Mouse (Mus musculus): ENCODE results near the gene Ctsj.
"Not testable (repeated sequence)": the region's sequence is repeated elsewhere in the genome, so short reads cannot be mapped to it uniquely, and the experiment has no call there.

The Ctsj gene

DNA sequence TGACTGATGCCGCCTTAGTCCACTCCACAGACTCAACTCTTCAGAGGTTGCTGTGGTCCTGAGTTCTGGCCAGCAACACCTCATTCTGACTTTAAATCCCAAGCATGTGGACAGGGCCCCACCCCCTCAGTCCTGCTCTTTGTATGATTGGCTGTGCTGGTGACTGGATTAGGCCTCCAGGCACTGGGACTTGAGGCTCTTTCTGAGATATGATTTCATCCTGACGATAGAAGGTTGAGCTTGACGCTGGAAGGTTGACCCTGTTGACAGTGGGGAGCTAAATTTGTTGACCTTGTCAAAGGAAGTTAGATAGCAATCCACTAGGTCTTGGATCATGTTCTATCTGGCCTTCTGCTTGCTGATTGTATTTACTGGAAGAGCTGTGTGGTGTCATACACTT is at the start of gene Ctsj:
Gene Ctsj, minus strand, starts transcription at position 101 of the 400 bp plus-strand sequence.
- DNase-seq (ENCODE audit: low spot score in 2 of 2): no peak

DNA sequence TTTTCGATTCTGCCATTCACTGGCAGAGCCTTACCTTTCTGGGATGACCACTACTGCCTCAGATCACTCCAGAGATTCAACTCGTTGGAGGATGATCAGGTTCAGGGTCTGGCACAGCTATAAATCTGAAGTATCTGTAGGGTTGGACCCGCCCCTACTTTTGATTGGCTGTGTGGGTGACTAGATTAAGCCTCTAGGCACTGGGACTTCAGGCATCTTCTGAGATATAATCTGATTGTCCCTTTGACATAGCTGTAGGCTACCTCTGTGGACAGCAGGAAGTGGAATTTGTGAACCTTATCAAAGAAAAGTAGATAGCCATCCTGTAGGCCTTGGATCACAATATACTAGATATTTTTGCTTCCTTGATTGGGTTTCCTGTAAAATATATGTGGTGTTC is 34.8 kb upstream of the Ctsj start, which contains the start of gene Ctsq:
Gene Ctsq, minus strand, starts transcription at position 101 of the 400 bp plus-strand sequence.
- DNase-seq (ENCODE audit: low spot score in 2 of 2): no peak

DNA sequence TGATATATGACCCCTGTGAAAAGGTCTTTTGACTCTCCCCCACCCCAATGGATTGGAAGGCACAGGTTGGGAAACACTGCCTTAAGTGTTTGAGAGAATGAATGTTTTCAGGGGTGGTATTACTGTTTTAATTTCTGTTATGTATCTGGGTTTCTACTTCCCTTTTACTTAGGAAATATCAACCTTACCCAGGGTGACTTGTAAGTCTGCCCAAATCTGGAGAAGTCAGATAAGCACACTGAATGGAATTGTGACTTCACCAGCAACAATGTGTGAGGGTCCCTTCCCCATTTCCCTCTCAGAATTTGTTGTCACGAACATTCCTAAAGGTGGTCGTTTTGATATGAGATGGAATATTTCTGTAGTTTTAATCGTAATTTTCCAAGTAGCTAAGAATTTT is 17.0 kb upstream of the Ctsj start:
- DNase-seq (ENCODE audit: low spot score in 2 of 2): no peak

DNA sequence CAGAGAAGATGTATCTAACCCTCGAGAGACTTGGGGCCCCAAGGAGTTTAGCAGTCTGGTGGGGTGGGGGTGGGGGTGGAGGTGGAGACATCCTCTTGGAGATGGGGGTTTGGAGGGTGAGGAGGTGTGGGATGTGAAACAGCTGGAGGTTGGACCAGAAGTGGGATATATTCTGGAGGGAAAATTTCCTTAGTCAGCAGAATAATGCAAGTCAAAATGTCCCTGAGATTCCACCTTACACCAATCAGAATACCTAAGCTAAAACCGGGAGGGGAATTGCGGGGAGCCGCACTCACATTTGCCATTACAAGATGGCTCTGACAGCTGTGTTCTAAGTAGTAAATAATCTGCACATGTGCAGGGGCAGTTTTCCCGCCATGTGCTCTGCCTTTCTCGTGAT is 16.1 kb upstream of the Ctsj start:
- DNase-seq (ENCODE audit: low spot score in 2 of 2): no peak

DNA sequence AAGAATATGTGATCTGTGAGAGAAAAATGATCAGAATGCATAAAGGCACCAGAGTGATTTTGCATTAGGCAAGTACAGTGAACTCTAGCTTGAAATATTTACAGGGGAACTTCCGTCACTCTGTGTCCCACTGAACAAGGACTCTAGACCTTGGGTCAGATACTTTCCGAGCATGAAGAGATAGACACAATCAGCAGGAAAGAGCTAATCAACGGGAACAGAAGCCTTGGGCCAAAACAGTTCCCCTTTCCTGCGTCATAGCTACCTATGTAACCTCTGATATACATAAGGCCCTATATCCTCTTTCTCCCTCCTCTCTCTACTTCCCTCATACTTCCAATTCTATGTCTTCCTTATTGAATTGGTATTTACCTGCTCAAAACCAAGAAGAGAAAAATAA is 4.4 kb upstream of the Ctsj start:
- DNase-seq (ENCODE audit: low spot score in 2 of 2): no peak

DNA sequence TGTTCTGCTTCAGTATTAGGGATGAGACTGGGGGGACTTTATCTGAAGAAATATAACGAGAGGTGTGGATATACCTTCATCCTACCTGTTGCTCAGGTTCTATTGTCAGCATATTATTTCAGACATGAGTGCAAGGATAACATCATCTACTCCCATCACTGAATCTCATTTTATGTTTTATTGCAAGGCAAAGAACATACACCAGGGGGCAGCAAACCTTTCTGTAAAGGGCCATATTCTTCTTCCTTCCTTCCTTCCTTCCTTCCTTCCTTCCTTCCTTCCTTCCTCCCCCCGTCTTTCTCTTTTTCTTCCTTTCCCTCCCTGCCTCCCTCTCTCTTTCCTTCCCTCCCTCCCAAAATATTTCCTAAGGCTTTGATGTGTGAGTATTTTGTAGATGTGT is 8.2 kb downstream of the Ctsj start:
- DNase-seq (ENCODE audit: low spot score in 2 of 2): no peak

DNA sequence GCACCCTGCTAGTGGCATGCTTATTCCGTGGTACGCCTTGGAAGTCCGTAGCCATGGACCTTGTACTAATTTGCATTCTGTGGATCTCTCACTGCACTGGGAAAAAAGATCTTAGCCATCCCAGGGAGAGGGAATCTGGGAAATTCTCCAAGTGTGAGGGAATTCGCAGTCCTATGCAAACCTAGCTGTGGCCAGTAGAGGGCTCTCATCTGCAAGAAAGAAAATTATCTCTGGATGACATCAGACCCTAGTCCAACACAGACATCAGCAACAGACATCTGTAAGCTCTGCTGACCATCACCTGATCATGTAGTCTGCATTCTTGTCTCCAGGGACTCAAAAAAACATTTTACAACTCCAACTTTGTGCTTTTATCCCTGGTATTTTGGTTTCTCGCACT is 18.8 kb downstream of the Ctsj start:
- not testable (repeated sequence) for DNase-seq (ENCODE audit: low spot score in 2 of 2)

DNA sequence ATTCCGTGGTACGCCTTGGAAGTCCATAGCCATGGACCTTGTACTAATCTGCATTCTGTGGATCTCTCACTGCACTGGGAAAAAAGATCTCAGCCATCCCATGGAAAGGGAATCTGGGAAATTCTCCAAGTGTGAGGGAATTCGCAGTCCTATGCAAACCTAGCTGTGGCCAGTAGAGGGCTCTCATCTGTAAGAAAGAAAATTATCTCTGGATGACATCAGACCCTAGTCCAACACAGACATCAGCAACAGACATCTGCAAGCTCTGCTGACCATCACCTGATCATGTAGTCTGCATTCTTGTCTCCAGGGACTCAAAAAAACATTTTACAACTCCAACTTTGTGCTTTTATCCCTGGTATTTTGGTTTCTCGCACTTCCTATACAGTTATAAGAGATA is 33.4 kb downstream of the Ctsj start:
- DNase-seq (ENCODE audit: low spot score in 2 of 2): not testable (repeated sequence)

DNA sequence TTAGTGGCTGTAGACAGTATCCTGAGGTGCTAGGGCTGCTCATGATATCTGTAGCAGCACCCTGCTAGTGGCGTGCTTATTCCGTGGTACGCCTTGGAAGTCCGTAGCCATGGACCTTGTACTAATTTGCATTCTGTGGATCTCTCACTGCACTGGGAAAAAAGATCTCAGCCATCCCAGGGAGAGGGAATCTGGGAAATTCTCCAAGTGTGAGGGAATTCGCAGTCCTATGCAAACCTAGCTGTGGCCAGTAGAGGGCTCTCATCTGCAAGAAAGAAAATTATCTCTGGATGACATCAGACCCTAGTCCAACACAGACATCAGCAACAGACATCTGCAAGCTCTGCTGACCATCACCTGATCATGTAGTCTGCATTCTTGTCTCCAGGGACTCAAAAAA is 41.8 kb downstream of the Ctsj start:
- not testable (repeated sequence) for DNase-seq (ENCODE audit: low spot score in 2 of 2)

DNA sequence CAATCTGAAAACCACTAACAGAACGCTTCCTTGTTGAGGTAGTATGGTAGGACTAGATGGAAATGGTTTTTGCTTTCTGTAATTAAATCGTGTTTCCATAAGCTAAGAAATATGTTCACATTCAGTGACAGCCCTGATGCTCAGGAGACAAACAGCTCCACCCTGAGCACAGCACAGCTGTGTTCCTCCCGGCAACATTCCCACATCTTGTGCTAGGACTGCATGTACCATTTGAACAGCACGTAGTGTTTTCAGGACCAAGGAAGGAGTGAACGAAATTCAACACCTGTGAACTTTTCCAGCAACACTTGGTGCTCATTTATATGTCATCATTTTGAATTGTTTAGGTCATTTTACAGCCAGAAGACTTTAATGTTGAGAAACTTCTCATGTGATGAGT is 44.1 kb downstream of the Ctsj start:
- no peak for DNase-seq (ENCODE audit: low spot score in 2 of 2)
